Mouse (Mus musculus) liver, adult 2 months (tissue): ENCODE results near the gene Mgrn1.

ENCODE experiments used
- CTCF ChIP-seq: fragments of 200-500 bp; IDR thresholded peaks from 2 replicates; pipeline ENCODE4 v1.5.1; 2011; ENCODE audit warnings: low read depth, low read length, control low read depth
- POLR2A ChIP-seq: fragments of 200-500 bp; IDR thresholded peaks from 2 replicates; pipeline ENCODE4 v1.6.1; 2011; ENCODE audit warnings: low read length, control low read depth; ENCODE audit not compliant: insufficient read depth; ENCODE audit errors: extremely low read depth

- TF ChIP-seq CTCF (no peak), POLR2A (no peak)
Measured at GRCm38 (mm10) chr16:4871926-4872325, 14.1 kb upstream of the Mgrn1 start.
